Mouse (Mus musculus): ENCODE results near the gene Rora.

GRCm38 (mm10) chr9:69290018-69290880 lies 636.7 kb downstream of the Rora start:
- TF ChIP-seq POLR2A (IDR thresholded peaks at IDR 0.05; ENCODE audit: extremely low read depth, insufficient read depth, low read length) (no peak), CTCF (IDR thresholded peaks at IDR 0.05; ENCODE audit: low read depth, low read length) (no peak)
